11 mouse cellular contexts compared by ENCODE assay signal in genomic region chr10:84976588-84977351, GRCm38 (mm10). TPM values are rescaled to one million over a fixed set of nuclear protein-coding genes. Genes with fewer than 3 reads are reported as not detected.
DNase-seq lines count a peak whose midpoint lies in the region; ATAC-seq and TF ChIP-seq lines count a peak whose summit lies in the region.
"Had no signal": no experiment of that assay in that cellular context is flagged by ENCODE, and none has a peak within 500 bp of the region (broad histone marks: within the 10 kb centered on the region; RNA-seq: fewer than 3 reads in every experiment).

No protein-coding gene starts in this region.

- H3K27ac ChIP-seq in heart, embryonic 14.5 days (replicated peaks in 1 of 2; ENCODE audit: control insufficient read depth in 1 of 2, insufficient read depth in 1 of 2, low read depth in 2 of 2, low read length in 2 of 2): peak overlapping the region; percentile 51 to 56
- H3K27ac ChIP-seq in midbrain, embryonic 14.5 days (replicated peaks; ENCODE audit: low read depth, low read length): no peak overlapping the region; the same call in 1 of the 2 replicates
- no peak overlapping the region for H3K27ac ChIP-seq in midbrain, postnatal 0 days (ENCODE audit: low read depth, low read length)
- H3K27ac ChIP-seq in heart, embryonic 15.5 days: peak overlapping the region; percentile 69
- H3K27ac ChIP-seq: liver, embryonic 14.5 days had no signal

- no peak for DNase-seq in heart, postnatal 25 days (ENCODE audit: low spot score)
- DNase-seq in midbrain, embryonic 14.5 days: peak; percentile 61
- no peak for DNase-seq in midbrain, postnatal 0 days (ENCODE audit: low spot score)
- DNase-seq in lung, postnatal 14 days: peak; percentile 17
- no peak for DNase-seq in frontal cortex, postnatal 14 days (ENCODE audit: low spot score in 2 of 2)
- DNase-seq in right cerebral cortex, adult 18-20 months: no peak
- DNase-seq: thymus, postnatal 25 days had no signal

- no peak overlapping the region for H3K9ac ChIP-seq in heart, embryonic 14.5 days (ENCODE audit: low read length)
- no peak overlapping the region for H3K9ac ChIP-seq in midbrain, embryonic 14.5 days (replicated peaks; ENCODE audit: low read length)
- no peak overlapping the region for H3K9ac ChIP-seq in midbrain, postnatal 0 days (replicated peaks; ENCODE audit: low read length, poor library complexity, severe bottlenecking)
- H3K9ac ChIP-seq in heart, embryonic 15.5 days: no peak overlapping the region
- H3K9ac ChIP-seq: liver, embryonic 14.5 days had no signal

- TF ChIP-seq CTCF in midbrain, postnatal 0 days (IDR thresholded peaks at IDR 0.05): no peak

- intact Hi-C loops in heart, postnatal 25 days (cut with DNase I): no loop called here

- no peaks in the 10 kb centered on the region for H3K27me3 ChIP-seq in heart, embryonic 14.5 days (ENCODE audit: control insufficient read depth, insufficient read depth, low read length)
- H3K27me3 ChIP-seq in midbrain, embryonic 14.5 days (ENCODE audit: control insufficient read depth, insufficient read depth, low read length): no peaks in the 10 kb centered on the region
- no peaks in the 10 kb centered on the region for H3K27me3 ChIP-seq in midbrain, postnatal 0 days (ENCODE audit: insufficient read depth, low read length)
- H3K27me3 ChIP-seq in heart, embryonic 15.5 days: no peaks in the 10 kb centered on the region

- H3K4me3 ChIP-seq in heart, embryonic 14.5 days (ENCODE audit: control insufficient read depth in 1 of 2, insufficient read depth in 1 of 2, low read depth in 1 of 2, low read length in 2 of 2): no peak overlapping the region
- H3K4me3 ChIP-seq in midbrain, embryonic 14.5 days (replicated peaks; ENCODE audit: low read depth, low read length): no peak overlapping the region
- no peak overlapping the region for H3K4me3 ChIP-seq in midbrain, postnatal 0 days (ENCODE audit: low read depth, low read length)
- H3K4me3 ChIP-seq in heart, embryonic 15.5 days: no peak overlapping the region
- H3K4me3 ChIP-seq: erythroblast, embryonic 14.5 days had no signal

- no peaks in the 10 kb centered on the region for H3K9me3 ChIP-seq in heart, embryonic 14.5 days (ENCODE audit: control insufficient read depth, low read length)
- no peaks in the 10 kb centered on the region for H3K9me3 ChIP-seq in midbrain, embryonic 14.5 days (ENCODE audit: control insufficient read depth, low read length)
- H3K9me3 ChIP-seq in midbrain, postnatal 0 days (ENCODE audit: low read length): no peaks in the 10 kb centered on the region
- H3K9me3 ChIP-seq in heart, embryonic 15.5 days (replicated peaks): no peaks in the 10 kb centered on the region

- WGBS in heart, embryonic 14.5 days: 42% methylated on average over 8 of the region's 8 CpGs
- 73% methylated on average over 8 of the region's 8 CpGs for WGBS in midbrain, embryonic 14.5 days
- 62% methylated on average over 8 of the region's 8 CpGs for WGBS in midbrain, postnatal 0 days
- WGBS in heart, embryonic 15.5 days: 43% methylated on average over 8 of the region's 8 CpGs

- peaks cover 2 to 14% of the 10 kb centered on the region in 2 experiments for H3K4me1 ChIP-seq in heart, embryonic 14.5 days (ENCODE audit: control insufficient read depth in 2 of 2, insufficient read depth in 2 of 2, low read length in 2 of 2)
- no peaks in the 10 kb centered on the region for H3K4me1 ChIP-seq in midbrain, embryonic 14.5 days (ENCODE audit: control insufficient read depth, insufficient read depth, low read length)
- no peaks in the 10 kb centered on the region for H3K4me1 ChIP-seq in midbrain, postnatal 0 days (ENCODE audit: insufficient read depth, low read length)
- H3K4me1 ChIP-seq in heart, embryonic 15.5 days (replicated peaks): peaks cover 14% of the 10 kb centered on the region

- peaks cover 49% of the 10 kb centered on the region for H3K36me3 ChIP-seq in heart, embryonic 14.5 days (ENCODE audit: control insufficient read depth, insufficient read depth, low read length)
- peaks cover 42% of the 10 kb centered on the region for H3K36me3 ChIP-seq in midbrain, embryonic 14.5 days (ENCODE audit: control insufficient read depth, insufficient read depth, low read length)
- H3K36me3 ChIP-seq in midbrain, postnatal 0 days (ENCODE audit: insufficient read depth, low read length): peaks cover 13% of the 10 kb centered on the region
- peaks cover 24% of the 10 kb centered on the region for H3K36me3 ChIP-seq in heart, embryonic 15.5 days

- peak; percentile 54 for ATAC-seq in heart, embryonic 14.5 days (ENCODE audit: insufficient number of reproducible peaks, insufficient read depth, low FRiP score, low read depth)
- ATAC-seq in midbrain, embryonic 14.5 days (ENCODE audit: low FRiP score, low TSS enrichment): no peak
- no peak for ATAC-seq in midbrain, postnatal 0 days (ENCODE audit: low FRiP score)
- peak; percentile 73 for ATAC-seq in heart, embryonic 15.5 days (replicated peaks; ENCODE audit: insufficient number of reproducible peaks, insufficient read depth, low FRiP score, low read depth)

- no peak overlapping the region for H3K4me2 ChIP-seq in heart, embryonic 14.5 days (ENCODE audit: low read length)
- no peak overlapping the region for H3K4me2 ChIP-seq in midbrain, embryonic 14.5 days (ENCODE audit: low read length)
- H3K4me2 ChIP-seq in midbrain, postnatal 0 days (ENCODE audit: low read depth, low read length, poor library complexity, severe bottlenecking): no peak overlapping the region
- no peak overlapping the region for H3K4me2 ChIP-seq in heart, embryonic 15.5 days

RNA-seq across cellular contexts. Expression of gene Ric8b, which starts 59.4 kb away (rescaled TPM):
- 14.9 and 17.2 TPM in 2 replicates for polyA plus RNA-seq in heart, embryonic 14.5 days (2014; fragmentation: Nextera tagmentation; extraction: Ambion mirVana)
- total RNA-seq in heart, postnatal 25 days (2021): 10 to 100 TPM; 30.1 to 32.3 TPM
- polyA plus RNA-seq in midbrain, embryonic 14.5 days (2014; fragmentation: Nextera tagmentation; extraction: Ambion mirVana): 44.7 and 48.5 TPM in 2 replicates
- total RNA-seq in midbrain, postnatal 0 days (2014; rRNA removed): 48.4 and 61.2 TPM in 2 replicates
- 34.5 and 34.8 TPM in 2 replicates for polyA plus RNA-seq in midbrain, postnatal 0 days (2015; fragmentation: Nextera tagmentation; extraction: Ambion mirVana)
- polyA plus RNA-seq in heart, embryonic 15.5 days (2015; fragmentation: Nextera tagmentation; extraction: Ambion mirVana): 13.6 and 16.1 TPM in 2 replicates

Comparison
In these comparisons a context has a peak if more than half of its experiments do, and no peak if none do; other contexts are left out.
1. DNase-seq: peak in midbrain, embryonic 14.5 days (single experiment) and lung, postnatal 14 days (single experiment); none in heart, postnatal 25 days (single experiment), midbrain, postnatal 0 days (single experiment), frontal cortex, postnatal 14 days (0 of 2) and right cerebral cortex, adult 18-20 months (single experiment).
2. ATAC-seq: peak in heart, embryonic 14.5 days (single experiment) and heart, embryonic 15.5 days (single experiment); none in midbrain, embryonic 14.5 days (single experiment) and midbrain, postnatal 0 days (single experiment).
3. H3K27ac ChIP-seq: peak in heart, embryonic 14.5 days (2 of 2) and heart, embryonic 15.5 days (single experiment); none in midbrain, embryonic 14.5 days (single experiment) and midbrain, postnatal 0 days (single experiment).